Mouse (Mus musculus) G1E-ER4 (cell line): ENCODE data around the gene Akap6. TPM values are rescaled to one million over a fixed set of nuclear protein-coding genes. Genes with fewer than 3 reads are reported as not detected.

Experiments
- GATA1 ChIP-seq: IDR thresholded peaks from one replicate; pipeline ENCODE4 v1.8.0; 2012; ENCODE audit warnings: low read length, inconsistent platforms
- polyA plus RNA-seq: library from polyadenylated mRNA; stranded (reverse); fragments of >175 nt; gene quantifications from 2 replicates; pipeline ENCODE4 v1.2.3, GENCODE M21; 2012

Akap6 gene
- polyA plus RNA-seq, 1 experiment, result not detected

- TF ChIP-seq GATA1, result no peak
Measured at GRCm38 (mm10) chr12:52755649-52756048, 56.5 kb downstream of the Akap6 start.

GRCm38 (mm10) chr12:52757881-52758280 is 58.7 kb downstream of the Akap6 start:
- TF ChIP-seq GATA1, result no peak

DNA sequence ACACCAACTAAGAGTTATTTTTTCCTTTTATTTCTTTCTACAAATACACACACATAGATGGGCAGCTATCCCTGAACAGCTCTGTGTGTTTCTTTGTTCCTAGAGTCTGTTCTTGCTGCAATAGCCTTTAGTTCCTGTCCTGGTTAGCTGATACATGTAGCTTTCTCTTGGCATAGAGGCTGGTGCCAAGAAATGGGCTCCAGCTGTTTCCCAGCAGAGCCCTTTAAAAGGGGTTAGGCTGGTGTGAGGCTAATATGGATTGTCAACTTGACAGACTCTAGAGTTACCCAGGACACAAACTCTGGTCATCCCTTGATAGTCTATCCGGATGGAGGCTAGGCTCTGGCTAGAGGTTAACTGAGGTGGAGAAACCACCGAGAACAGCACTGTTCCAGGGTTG is 64.9 kb downstream of the Akap6 start:
- no peak for TF ChIP-seq GATA1

DNA sequence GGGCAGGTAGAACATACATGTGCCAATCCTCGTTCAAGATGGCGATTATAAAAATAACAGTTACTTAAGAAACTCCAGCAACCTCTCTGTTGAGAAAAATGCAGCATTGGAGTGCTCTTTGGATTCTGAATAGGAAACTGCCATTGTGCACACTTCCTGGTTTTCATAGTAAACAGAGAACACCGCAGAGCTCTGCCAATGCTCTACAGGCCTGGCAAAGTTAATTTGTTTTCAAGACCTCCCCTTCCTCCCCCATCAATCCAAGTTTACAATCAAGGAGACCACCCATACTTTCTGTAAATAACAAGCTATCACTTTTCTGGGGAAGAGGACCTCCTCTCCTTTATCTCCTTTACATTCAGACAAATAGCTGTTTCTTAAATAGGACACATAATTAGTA is 65.6 kb downstream of the Akap6 start:
- TF ChIP-seq GATA1, result no peak

DNA sequence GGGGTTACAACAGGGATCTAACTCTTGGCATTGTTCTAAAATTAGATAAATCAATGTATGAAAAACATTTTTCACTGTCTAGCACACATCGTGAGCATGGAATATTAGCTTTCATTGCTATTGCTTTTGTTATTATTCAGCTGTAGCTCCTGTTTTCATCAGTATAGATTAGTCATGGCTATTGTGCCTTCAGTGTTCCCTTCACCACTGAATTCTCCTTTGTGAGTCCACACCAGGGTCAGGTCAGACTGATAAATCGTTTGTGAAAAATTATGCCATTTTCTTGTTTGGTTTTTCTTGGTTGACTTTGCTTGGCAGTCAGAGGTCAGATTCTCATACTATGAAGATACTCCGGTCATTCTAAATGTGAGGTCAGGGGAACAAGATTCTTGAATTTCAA is 70.4 kb downstream of the Akap6 start:
- no peak for TF ChIP-seq GATA1

DNA sequence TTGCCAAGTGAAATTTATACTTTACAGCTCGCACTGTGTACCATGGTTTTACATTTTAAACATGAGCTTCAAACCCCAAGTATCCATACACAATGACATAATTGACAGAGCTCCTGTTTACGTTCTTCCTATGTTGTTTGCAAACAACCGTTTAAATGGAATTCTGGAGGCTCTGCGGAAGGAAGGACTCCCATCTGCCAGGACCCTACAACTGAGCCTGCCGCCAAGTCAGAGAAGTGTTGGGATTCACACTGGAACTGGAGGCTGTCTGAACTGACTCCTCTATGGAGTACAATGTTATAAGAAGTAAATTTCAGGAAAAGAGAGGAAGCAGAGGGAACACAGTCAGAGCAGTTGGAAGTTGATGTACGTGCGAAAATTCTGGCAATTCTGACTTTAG is 72.7 kb downstream of the Akap6 start:
- no peak for TF ChIP-seq GATA1

DNA sequence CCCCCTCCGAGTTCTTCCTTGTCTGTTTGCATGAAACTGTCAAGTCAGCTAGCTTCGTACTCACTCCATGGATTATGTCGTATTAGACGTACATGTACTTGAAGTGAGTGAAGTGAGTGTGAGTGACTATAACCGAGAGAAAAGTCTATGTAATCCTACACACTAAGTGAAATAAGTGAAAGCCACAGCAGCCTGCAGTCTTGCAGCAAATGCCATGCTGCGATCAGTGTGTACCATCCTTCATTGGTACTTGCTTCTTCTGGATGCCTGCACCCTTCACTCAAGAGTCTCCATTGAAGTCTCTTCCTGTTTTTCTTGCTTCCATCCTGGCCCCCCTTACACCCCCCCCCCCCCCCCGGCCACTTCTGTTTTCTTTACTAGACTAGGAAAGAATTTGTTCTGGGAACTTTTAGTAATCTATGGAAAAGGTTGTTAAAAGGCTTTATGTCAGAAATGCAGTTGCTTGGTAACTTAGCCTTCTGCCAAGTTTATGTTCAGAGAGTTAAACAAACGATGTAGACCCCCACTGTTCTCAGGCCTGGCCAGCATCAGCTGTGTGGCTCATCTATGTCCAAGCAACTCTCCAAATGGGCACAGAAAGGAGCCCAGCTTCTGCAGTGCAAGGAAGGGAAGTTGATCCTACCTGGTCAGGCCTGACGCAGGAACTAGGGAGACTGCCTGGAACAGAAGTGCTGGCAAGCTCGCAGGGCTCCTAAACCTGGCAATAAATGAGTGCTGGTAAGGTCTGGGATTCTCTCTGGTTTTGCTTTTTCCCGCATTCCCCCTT is 73.5 kb downstream of the Akap6 start:
- TF ChIP-seq GATA1, result no peak

GRCm38 (mm10) chr12:52773847-52774246 is 74.7 kb downstream of the Akap6 start:
- no peak for TF ChIP-seq GATA1

GRCm38 (mm10) chr12:52774382-52774781 is 75.2 kb downstream of the Akap6 start:
- TF ChIP-seq GATA1, result no peak

GRCm38 (mm10) chr12:52780216-52780615 is 81.0 kb downstream of the Akap6 start:
- TF ChIP-seq GATA1, result no peak

- TF ChIP-seq GATA1, result no peak
Measured at GRCm38 (mm10) chr12:52781066-52781465, 81.9 kb downstream of the Akap6 start.

DNA sequence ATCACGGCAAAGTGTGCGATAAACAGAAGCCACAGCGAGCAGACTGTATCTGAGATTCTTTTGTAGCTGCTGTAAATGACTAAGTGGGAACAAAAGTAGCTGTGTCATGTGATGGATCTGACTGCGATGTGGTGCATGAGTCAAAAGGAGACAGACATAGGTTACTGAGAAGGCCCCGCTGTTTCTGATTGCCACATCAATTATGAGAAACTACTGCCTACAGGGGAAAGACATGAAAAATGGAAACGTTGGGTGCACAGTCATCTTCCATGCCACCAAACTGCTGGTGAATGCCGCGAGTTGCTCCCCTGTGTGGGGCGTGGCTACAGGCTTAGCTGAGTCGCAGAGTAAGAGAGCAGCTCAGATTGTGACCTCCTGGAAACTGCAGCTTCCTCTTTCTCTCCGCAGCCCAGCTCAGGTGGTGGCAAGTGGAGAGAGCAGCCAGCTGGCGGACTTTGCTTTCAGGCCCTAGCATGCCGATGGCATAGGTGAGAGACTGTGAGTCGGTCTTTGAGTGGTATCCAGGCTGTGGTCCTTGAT is 83.8 kb downstream of the Akap6 start:
- no peak for TF ChIP-seq GATA1

DNA sequence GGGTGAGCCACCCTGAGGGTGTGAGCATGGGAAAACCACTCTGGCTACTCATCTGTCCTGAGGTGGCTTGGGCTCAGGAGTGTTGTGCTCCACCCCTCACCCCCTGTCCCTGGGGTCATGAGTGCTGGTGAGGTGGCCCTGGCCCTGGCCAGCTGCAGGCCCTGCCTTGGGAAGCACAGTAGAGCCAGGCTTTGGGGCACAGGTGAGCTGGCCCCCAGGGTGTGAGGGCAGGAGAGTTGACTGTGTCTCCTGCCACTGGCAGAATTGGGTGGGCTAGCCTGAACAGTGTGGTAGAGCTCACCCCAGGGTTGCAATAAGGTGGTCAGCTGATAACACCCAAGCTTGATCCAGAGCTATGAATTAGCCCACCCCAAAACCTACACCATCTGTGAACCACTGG is 86.0 kb downstream of the Akap6 start:
- TF ChIP-seq GATA1, result no peak

DNA sequence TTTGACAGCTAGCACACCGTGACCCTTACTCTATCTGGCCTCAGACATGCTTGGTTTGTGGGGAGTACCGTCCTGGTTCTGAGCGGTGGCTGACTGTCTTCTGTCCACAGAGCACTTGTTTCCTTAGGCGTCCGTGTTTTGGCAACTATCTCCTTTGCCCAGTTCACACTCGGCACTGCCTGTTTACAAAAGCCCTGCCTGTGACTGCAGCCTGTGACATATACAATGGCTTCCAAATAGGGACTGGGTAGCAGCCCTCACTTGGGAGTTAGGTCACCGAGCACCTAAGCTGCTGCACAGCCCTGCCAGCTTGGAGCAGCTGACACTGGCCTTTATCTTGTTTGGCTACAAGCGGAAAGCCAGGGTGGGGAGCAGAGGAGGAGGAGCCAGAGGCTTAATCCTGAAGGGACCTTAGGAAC is 91.2 kb downstream of the Akap6 start:
- TF ChIP-seq GATA1, result no peak

- no peak for TF ChIP-seq GATA1
Measured at GRCm38 (mm10) chr12:52794131-52794530, 94.9 kb downstream of the Akap6 start.

GRCm38 (mm10) chr12:52795551-52796470 is 96.6 kb downstream of the Akap6 start:
- TF ChIP-seq GATA1, result no peak
